Mouse (Mus musculus) C2C12 (cell line): ENCODE results near the gene Prickle2.

Experiments used
- CEBPB ChIP-seq: IDR thresholded peaks from one replicate; pipeline ENCODE4 v1.6.1; 2011; ENCODE audit warnings: low read depth, mild to moderate bottlenecking, control low read depth, moderate library complexity
- CTCF ChIP-seq: IDR thresholded peaks from one replicate; pipeline ENCODE4 v1.5.1; 2011; ENCODE audit not compliant: control insufficient read depth, insufficient read depth, insufficient read length
- MAX ChIP-seq: IDR thresholded peaks from one replicate; pipeline ENCODE4 v1.6.1; 2011; ENCODE audit warnings: mild to moderate bottlenecking, control low read depth
- MYOD1 ChIP-seq: IDR thresholded peaks from one replicate; pipeline ENCODE4 v1.6.1; 2011; ENCODE audit warnings: low read depth; ENCODE audit not compliant: control insufficient read depth, insufficient read length
- MYOG ChIP-seq: IDR thresholded peaks from one replicate; pipeline ENCODE4 v1.6.1; 2011; ENCODE audit not compliant: control insufficient read depth, insufficient read length; ENCODE audit errors: extremely low read depth
- USF1 ChIP-seq: IDR thresholded peaks from one replicate; pipeline ENCODE4 v1.6.1; 2011; ENCODE audit warnings: low read depth, mild to moderate bottlenecking, control low read depth, moderate library complexity

DNA sequence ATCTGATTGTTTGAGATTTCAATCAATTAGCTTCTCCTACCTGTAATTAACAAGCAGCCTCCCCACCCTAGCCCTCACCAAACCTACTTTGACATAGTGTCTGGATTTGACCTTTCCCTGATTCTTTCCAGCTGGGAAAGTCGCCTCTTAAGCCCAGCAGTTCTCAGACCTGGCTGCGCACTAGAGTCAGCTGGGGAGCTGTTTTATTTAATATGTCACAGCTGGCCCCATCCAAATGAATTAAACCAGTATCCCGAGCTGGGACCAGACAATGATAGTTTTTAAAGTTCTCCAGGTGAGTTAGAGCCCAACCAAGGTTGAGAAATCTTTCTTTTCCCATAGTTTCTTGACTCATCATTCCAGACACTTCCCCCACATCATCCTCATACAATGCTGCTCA, 9.9 kb upstream of the Prickle2 start:
- no peak for TF ChIP-seq CTCF
- TF ChIP-seq MYOG: no peak
- TF ChIP-seq MAX: no peak
- TF ChIP-seq CEBPB: no peak
- TF ChIP-seq USF1: no peak
- TF ChIP-seq MYOD1: no peak
